Mouse (Mus musculus): ENCODE measurements around the gene Gm2163. TPM values are rescaled to one million over a fixed set of nuclear protein-coding genes. Genes with fewer than 3 reads are reported as not detected.
"Not testable (repeated sequence)": the region's sequence is repeated elsewhere in the genome, so short reads cannot be mapped to it uniquely, and the experiment has no call there.

Gm2163 gene
- polyA plus RNA-seq (2016; fragmentation: Nextera tagmentation; extraction: Ambion mirVana) = not detected in 2 replicates

DNA sequence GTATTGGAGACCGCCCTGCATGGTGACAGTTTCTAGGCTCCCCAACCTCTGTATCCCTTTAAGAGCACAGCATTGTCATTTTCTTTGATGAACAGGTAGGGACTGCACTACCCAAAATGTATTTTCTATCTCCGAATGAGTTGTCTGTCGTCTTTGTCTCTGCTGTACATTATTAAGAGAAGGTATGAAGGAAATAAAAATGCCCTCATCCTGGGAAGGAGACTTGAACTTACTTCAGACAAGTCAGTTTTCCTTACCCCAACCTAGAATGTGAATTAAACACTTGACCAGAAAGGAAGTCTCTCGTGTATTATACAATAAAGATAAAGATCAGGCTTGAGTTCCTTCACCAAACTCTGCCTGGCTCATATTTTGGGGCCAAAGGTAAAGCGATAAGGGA, at the start of gene Gm2163:
Gene Gm2163 (plus strand): TSS at position 301 of the 400 bp plus-strand sequence.
- not testable (repeated sequence) for H3K4me1 ChIP-seq; H3K36me3 ChIP-seq; H3K27ac ChIP-seq (replicated peaks); H3K4me3 ChIP-seq; DNase-seq (ENCODE audit: low spot score); H3K9me3 ChIP-seq (replicated peaks); H3K27me3 ChIP-seq (ENCODE audit: low read depth, poor library complexity, severe bottlenecking)
- WGBS = no CpG with 5 or more reads among the region's 5 CpGs

DNA sequence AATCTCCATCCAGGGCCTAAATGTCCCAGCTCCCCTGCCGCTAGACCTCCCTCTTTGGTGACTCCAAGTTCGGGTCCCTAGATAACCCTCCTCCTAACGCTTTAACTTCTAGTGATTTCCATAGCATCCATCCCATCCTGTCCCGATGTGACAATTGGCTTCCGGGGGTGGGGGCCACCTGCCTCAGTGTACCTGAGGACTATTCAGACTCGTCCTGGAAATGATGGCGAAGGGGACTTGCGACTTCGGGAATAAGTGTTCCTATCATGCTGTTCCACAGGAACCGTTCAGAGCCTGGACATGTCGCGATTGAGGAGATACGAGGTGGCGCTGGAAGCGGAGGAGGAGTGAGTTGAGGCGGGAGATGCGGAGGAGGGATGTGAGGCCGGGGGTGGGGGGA, 27.5 kb upstream of the Gm2163 start, which contains the start of gene Gm21586:
Gene Gm21586 (plus strand): TSS at position 301 of the 400 bp plus-strand sequence.
- H3K27me3 ChIP-seq (ENCODE audit: low read depth, poor library complexity, severe bottlenecking); H3K4me1 ChIP-seq; DNase-seq (ENCODE audit: low spot score); H3K27ac ChIP-seq (replicated peaks); H3K36me3 ChIP-seq; H3K4me3 ChIP-seq; H3K9me3 ChIP-seq (replicated peaks): not testable (repeated sequence)
- no CpG with 5 or more reads among the region's 18 CpGs for WGBS

DNA sequence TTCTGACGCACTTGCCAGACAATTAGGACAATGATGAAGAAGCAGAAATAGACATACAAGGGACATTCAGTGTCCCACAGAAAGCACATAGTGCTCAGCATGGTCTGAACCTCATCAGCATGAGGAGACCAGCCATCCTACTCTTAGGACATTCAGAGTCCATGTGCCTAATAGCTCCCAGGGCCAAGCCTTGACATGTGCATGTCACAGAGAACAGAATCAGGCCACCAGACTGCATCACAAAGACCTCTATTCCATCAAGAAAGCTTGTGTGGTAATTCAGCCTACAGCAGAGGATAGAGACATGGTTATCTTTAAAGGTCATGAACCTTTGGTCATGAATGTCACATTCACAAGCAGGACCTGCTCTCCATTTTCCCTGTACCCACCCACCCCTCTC, 61.5 kb downstream of the Gm2163 start, which contains the start of gene Fam205a2:
Gene Fam205a2 (minus strand): TSS at position 101 of the 400 bp plus-strand sequence.
- no CpG with 5 or more reads among the region's 1 CpGs for WGBS

DNA sequence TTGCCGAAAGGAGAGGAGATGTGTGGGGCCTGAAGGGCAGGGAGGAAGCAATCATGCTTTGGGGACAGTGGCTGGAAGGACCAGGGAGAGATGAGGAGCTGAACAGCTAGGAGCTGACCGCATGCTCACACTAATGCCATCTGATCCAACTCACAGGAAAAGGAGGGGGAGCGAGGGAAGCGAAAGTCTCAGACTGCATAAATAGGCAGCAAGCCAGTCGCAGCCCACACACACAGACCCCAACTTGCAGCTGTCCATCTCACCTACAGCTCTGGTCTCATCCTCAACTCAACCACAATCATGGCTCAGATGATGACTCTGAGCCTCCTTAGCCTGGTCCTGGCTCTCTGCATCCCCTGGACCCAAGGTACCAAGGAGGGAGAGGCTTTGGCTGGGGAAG, 145.3 kb downstream of the Gm2163 start, which contains the start of gene Gm10591:
Gene Gm10591 (plus strand): TSS at position 301 of the 400 bp plus-strand sequence.
- not testable (repeated sequence) for H3K36me3 ChIP-seq; H3K4me1 ChIP-seq; H3K4me3 ChIP-seq; DNase-seq (ENCODE audit: low spot score); H3K27me3 ChIP-seq (ENCODE audit: low read depth, poor library complexity, severe bottlenecking); H3K9me3 ChIP-seq (replicated peaks); H3K27ac ChIP-seq (replicated peaks)
- no CpG with 5 or more reads among the region's 5 CpGs for WGBS

More for the DNA sequence above, 61.5 kb downstream of the Gm2163 start, which contains the start of gene Fam205a2:
- H3K27ac ChIP-seq (replicated peaks); DNase-seq (ENCODE audit: low spot score); H3K27me3 ChIP-seq (ENCODE audit: low read depth, poor library complexity, severe bottlenecking); H3K4me3 ChIP-seq; H3K4me1 ChIP-seq; H3K9me3 ChIP-seq (replicated peaks); H3K36me3 ChIP-seq: not testable (repeated sequence)

DNA sequence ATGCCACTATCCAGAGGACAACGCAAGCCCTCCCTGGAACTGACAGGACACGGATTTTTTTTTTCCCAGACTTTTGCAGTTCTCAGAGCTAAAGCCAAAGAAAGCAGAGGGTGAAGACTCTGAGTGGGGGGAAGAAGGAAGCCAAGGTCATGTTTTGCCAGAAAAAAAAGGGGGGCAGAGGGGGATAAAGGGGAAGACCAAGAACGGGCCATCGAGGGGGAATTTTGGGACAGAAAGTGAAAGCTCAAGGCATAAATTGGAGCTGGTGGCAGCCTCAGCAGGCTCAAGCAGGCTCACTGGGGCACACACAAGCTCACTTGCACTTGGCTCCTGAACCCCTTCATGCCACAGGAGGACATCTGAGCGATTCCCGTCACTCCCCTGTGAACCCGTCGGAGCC, 162.9 kb downstream of the Gm2163 start, which contains the start of gene Gm2564:
Gene Gm2564 (plus strand): TSS at position 301 of the 400 bp plus-strand sequence.
- WGBS = no CpG with 5 or more reads among the region's 8 CpGs
- H3K4me1 ChIP-seq; H3K9me3 ChIP-seq (replicated peaks); H3K27ac ChIP-seq (replicated peaks); DNase-seq (ENCODE audit: low spot score); H3K36me3 ChIP-seq; H3K4me3 ChIP-seq; H3K27me3 ChIP-seq (ENCODE audit: low read depth, poor library complexity, severe bottlenecking): not testable (repeated sequence)

Other genes starting within 250 kb of the Gm2163 start
- gene Gm10600, start 226.1 kb upstream of the Gm2163 start, polyA plus RNA-seq (2016; fragmentation: Nextera tagmentation; extraction: Ambion mirVana) = not detected in 2 replicates
- not detected in 2 replicates for gene Ccl21b, start 211.0 kb upstream of the Gm2163 start, polyA plus RNA-seq (2016; fragmentation: Nextera tagmentation; extraction: Ambion mirVana)
- gene Gm21953, start 172.5 kb upstream of the Gm2163 start, polyA plus RNA-seq (2016; fragmentation: Nextera tagmentation; extraction: Ambion mirVana) = not detected in 2 replicates
- gene Fam205a3, start 148.4 kb upstream of the Gm2163 start, polyA plus RNA-seq (2016; fragmentation: Nextera tagmentation; extraction: Ambion mirVana) = not detected in 2 replicates
- gene Gm21586, start 27.4 kb upstream of the Gm2163 start, polyA plus RNA-seq (2016; fragmentation: Nextera tagmentation; extraction: Ambion mirVana) = not detected in 2 replicates
- not detected in 2 replicates for gene Fam205a2, start 61.4 kb downstream of the Gm2163 start, polyA plus RNA-seq (2016; fragmentation: Nextera tagmentation; extraction: Ambion mirVana)
- not detected in 2 replicates for gene Gm10591, start 145.4 kb downstream of the Gm2163 start, polyA plus RNA-seq (2016; fragmentation: Nextera tagmentation; extraction: Ambion mirVana)
- not detected in 2 replicates for gene Gm2564, start 163.0 kb downstream of the Gm2163 start, polyA plus RNA-seq (2016; fragmentation: Nextera tagmentation; extraction: Ambion mirVana)
- gene Ccl27b, start 188.5 kb downstream of the Gm2163 start, polyA plus RNA-seq (2016; fragmentation: Nextera tagmentation; extraction: Ambion mirVana) = not detected in 2 replicates
- gene Il11ra2, start 195.1 kb downstream of the Gm2163 start, polyA plus RNA-seq (2016; fragmentation: Nextera tagmentation; extraction: Ambion mirVana) = not detected in 2 replicates